Mouse (Mus musculus) kidney, adult 2 months (tissue): Measurements from ENCODE around the gene Map2k7. TPM values are rescaled to one million over a fixed set of nuclear protein-coding genes. Genes with fewer than 3 reads are reported as not detected.
A peak's percentile ranks its signal among the peaks of the same experiment; 100 is the strongest.

Source experiments
- DNase-seq: peaks from one replicate; pipeline ENCODE4 v3.0.0; 2021
- H3K27ac ChIP-seq: fragments of 200-500 bp; 2 replicates; pipeline ENCODE4 v1.5.1; 2012; ENCODE audit warnings: low read depth, low read length, control low read depth, inconsistent platforms; ENCODE audit not compliant: insufficient read depth
- H3K27me3 ChIP-seq: fragments of 200-500 bp; replicated peaks from 2 replicates; pipeline ENCODE4 v1.6.1; 2012; ENCODE audit warnings: mild to moderate bottlenecking, moderate library complexity, low read length, inconsistent platforms; ENCODE audit not compliant: control insufficient read depth, insufficient read depth
- H3K36me3 ChIP-seq: fragments of 200-500 bp; 2 replicates; pipeline ENCODE4 v1.6.1; 2012; ENCODE audit warnings: mild to moderate bottlenecking, moderate library complexity, low read length, inconsistent platforms; ENCODE audit not compliant: control insufficient read depth, insufficient read depth
- H3K4me1 ChIP-seq: fragments of 200-500 bp; 2 replicates; pipeline ENCODE4 v1.6.1; 2011; ENCODE audit warnings: low read length; ENCODE audit not compliant: control insufficient read depth, insufficient read depth
- H3K4me3 ChIP-seq: fragments of 200-500 bp; 2 replicates; pipeline ENCODE4 v1.5.1; 2011; ENCODE audit warnings: mild to moderate bottlenecking, low read depth, low read length, control low read depth; ENCODE audit not compliant: insufficient read depth
- CTCF ChIP-seq: fragments of 200-500 bp; conservative IDR thresholded peaks from 2 replicates; pipeline ENCODE4 v1.5.1; 2011; ENCODE audit warnings: low read depth, mild to moderate bottlenecking, control low read depth, low read length, moderate library complexity, mixed read lengths; ENCODE audit not compliant: insufficient read depth, insufficient read length
- POLR2A ChIP-seq: fragments of 200-500 bp; IDR thresholded peaks from one replicate; pipeline ENCODE4 v1.6.1; 2011; ENCODE audit warnings: low read depth, low read length, control low read depth
- WGBS: fragments of 180-500 bp; shearing (Covaris S2); methylation state at CpG from one replicate; pipeline ENCODE4 v1.1.7; 2018; 5-methylcytosine and 5-hydroxymethylcytosine counted together
- polyA plus RNA-seq: library from polyadenylated mRNA; depleted of rRNA; stranded (reverse); fragments of >200 nt; gene quantifications from 2 replicates; pipeline ENCODE4 v1.2.3, GENCODE M21; 2012

The Map2k7 gene
- polyA plus RNA-seq, 1 experiment = 32.2 TPM

- WGBS = 8% methylated on average over 32 of the region's 33 CpGs
- Histone ChIP-seq H3K4me1 (no peaks in the 10 kb centered on the region; the same call in 1 of the 2 replicates), H3K4me3 (peak within 1 kb of the TSS; percentile 45), H3K36me3 (no peaks in the 10 kb centered on the region; the same call in 1 of the 2 replicates), H3K27ac (no peak within 1 kb of the TSS), H3K27me3 (no peaks in the 10 kb centered on the region)
- peak; percentile 97 for DNase-seq
- TF ChIP-seq CTCF = no peak
- TF ChIP-seq POLR2A = no peak
Observed at GRCm38 (mm10) chr8:4259125-4259804, 20.7 kb downstream of the Map2k7 start, which contains the start of gene Ctxn1. Ctxn1 (minus strand) TSS chr8:4259274.

DNA sequence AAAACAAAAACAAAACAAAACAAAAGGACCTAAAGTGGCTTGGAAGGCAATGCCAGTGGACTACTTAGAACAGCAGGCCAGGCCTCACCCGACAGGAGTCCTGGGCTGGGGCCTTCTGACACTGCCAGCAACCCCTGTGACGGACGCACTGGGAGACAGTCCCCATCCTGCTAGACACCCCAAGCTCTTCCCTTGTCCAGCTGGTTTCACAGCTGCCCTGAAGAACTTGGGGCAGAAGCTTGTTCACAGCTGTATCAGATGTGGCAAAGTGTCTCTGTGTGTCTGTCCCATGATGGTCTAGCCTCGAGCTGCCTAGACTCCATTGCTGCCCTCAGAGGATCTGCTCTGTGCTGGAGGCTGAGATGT is 21.2 kb downstream of the Map2k7 start:
- Histone ChIP-seq H3K27ac (no peak overlapping the region), H3K4me3 (no peak overlapping the region), H3K27me3 (no peaks in the 10 kb centered on the region), H3K36me3 (no peaks in the 10 kb centered on the region; the same call in 1 of the 2 replicates), H3K4me1 (no peaks in the 10 kb centered on the region)
- DNase-seq = no peak
- TF ChIP-seq POLR2A (no peak), CTCF (no peak)
- 85% methylated on average over 4 of the region's 4 CpGs for WGBS

DNA sequence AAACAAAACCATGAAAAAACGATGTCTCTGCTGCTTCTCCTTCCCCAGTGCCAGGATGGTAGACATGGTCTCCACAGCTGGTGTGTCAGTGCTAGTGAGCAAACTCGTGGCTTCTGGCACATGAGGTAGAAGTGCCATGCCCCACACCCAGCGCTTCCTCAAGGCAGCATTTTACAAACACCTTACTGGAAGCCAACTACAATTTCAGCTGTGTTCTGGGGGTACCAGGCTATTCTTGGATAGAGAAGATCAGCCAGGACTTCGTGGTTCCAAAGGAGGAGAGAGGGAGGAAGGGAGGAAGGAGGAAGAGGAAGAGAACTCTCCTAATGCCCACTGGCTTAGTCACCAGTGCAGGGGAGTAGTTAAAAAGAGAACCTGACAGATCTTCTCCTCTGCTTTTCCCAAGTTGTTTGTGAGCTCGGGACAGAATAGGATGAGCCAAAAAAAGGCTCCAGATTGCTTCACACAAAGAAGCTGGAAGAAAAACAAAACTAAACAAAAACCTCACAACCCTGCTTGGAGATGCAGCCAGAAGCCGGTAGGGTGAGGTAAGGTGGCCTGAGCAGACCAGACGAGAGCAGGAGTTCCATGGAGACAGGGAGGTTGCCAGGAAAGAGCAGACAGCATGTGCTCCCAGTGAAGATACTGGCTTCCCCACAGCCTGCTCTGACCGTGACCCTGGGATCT is 24.7 kb downstream of the Map2k7 start:
- Histone ChIP-seq H3K27me3 (no peaks in the 10 kb centered on the region), H3K27ac (no peak overlapping the region), H3K4me3 (no peak overlapping the region), H3K36me3 (no peaks in the 10 kb centered on the region; the same call in 1 of the 2 replicates), H3K4me1 (no peaks in the 10 kb centered on the region)
- DNase-seq = no peak
- 87% methylated on average over 8 of the region's 8 CpGs for WGBS
- TF ChIP-seq CTCF (no peak), POLR2A (no peak)

GRCm38 (mm10) chr8:4265160-4265914 is 26.8 kb downstream of the Map2k7 start:
- no peaks in the 10 kb centered on the region; the same call in 1 of the 2 replicates for H3K36me3 ChIP-seq
- H3K27ac ChIP-seq = no peak overlapping the region
- 89% methylated on average over 15 of the region's 15 CpGs for WGBS
- DNase-seq = no peak
- no peak overlapping the region for H3K4me3 ChIP-seq
- TF ChIP-seq POLR2A = no peak
- TF ChIP-seq CTCF = no peak
- H3K27me3 ChIP-seq = no peaks in the 10 kb centered on the region
- H3K4me1 ChIP-seq = no peaks in the 10 kb centered on the region

GRCm38 (mm10) chr8:4267627-4268026 is 29.1 kb downstream of the Map2k7 start:
- peak; percentile 28 for DNase-seq
- TF ChIP-seq CTCF (peak; percentile 37; the same call in 1 of the 2 replicates), POLR2A (no peak)
- 75% methylated on average over 15 of the region's 15 CpGs for WGBS
- no peak overlapping the region for H3K4me3 ChIP-seq
- H3K27me3 ChIP-seq = no peaks in the 10 kb centered on the region
- H3K27ac ChIP-seq = no peak overlapping the region
- no peaks in the 10 kb centered on the region for H3K4me1 ChIP-seq
- H3K36me3 ChIP-seq = no peaks in the 10 kb centered on the region; the same call in 1 of the 2 replicates

GRCm38 (mm10) chr8:4269609-4270008 is 31.1 kb downstream of the Map2k7 start:
- Histone ChIP-seq H3K4me1 (peaks cover 4% of the 10 kb centered on the region; the same call in 1 of the 2 replicates), H3K27ac (no peak overlapping the region), H3K27me3 (no peaks in the 10 kb centered on the region), H3K36me3 (no peaks in the 10 kb centered on the region; the same call in 1 of the 2 replicates), H3K4me3 (no peak overlapping the region)
- TF ChIP-seq CTCF = no peak
- TF ChIP-seq POLR2A = no peak
- 85% methylated on average over 6 of the region's 6 CpGs for WGBS
- no peak for DNase-seq

DNA sequence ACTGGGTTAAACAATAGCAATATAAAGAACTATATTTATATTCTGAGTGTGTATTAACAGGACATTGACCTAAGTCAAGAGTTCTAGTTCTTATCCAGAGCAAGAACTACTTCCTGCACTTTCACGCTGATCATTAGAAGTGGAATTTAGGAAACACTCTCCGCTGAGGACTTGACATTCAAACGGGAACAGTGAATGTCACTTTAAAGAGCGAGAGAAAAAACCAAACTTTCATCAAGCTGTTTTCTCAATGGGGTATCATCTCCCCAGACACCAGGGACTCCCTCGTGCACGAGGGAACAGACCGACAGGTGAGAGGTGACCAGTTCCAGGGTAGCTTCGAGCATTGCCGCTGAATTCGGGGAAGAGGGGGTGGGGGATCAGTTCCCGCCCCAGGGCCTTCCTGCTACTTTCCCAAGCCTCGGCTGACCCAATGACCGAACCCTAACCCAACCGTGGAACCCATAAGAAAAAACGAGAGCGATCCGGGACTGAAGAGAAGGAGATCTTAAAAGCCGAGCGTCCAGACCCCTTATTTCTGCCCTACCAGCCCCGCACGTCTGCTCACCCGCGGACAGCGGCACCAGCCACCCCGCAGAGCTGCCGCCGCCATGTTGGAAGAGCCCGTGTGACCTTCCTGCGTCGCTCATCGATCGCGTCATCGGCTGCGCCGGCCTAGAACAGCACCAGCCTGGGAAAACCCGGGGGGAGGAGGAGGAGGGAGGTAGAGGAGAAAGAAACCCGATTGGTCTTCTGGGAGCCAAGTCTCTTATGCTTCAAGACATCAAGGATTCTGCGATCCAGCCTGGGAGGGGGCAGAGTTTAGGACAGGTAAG is 37.0 kb downstream of the Map2k7 start, which contains the start of gene Timm44:
TSS of gene Timm44 (minus strand) at position 639 of the 836 bp plus-strand sequence.
- no peaks in the 10 kb centered on the region; the same call in 1 of the 2 replicates for H3K36me3 ChIP-seq
- peak within 1 kb of the TSS; percentile 48 for H3K27ac ChIP-seq
- peaks cover 9% of the 10 kb centered on the region; the same call in 1 of the 2 replicates for H3K4me1 ChIP-seq
- DNase-seq = peak; percentile 98
- H3K4me3 ChIP-seq = peak within 1 kb of the TSS; percentile 88
- peak; percentile 6 for TF ChIP-seq POLR2A
- no peak for TF ChIP-seq CTCF
- no peaks in the 10 kb centered on the region for H3K27me3 ChIP-seq
- WGBS = under 1% methylated on average over 39 of the region's 39 CpGs
